Mouse (Mus musculus) midbrain, postnatal 0 days (tissue): Measurements from ENCODE around the gene Pacs2. TPM values are rescaled to one million over a fixed set of nuclear protein-coding genes. Genes with fewer than 3 reads are reported as not detected.

Experiments used
- ATAC-seq: fragments of 200-750 bp; cut with Nextera tagmentation; 2 replicates; pipeline ENCODE4 v1.8.0; 2017; ENCODE audit warnings: moderate number of reproducible peaks, mild to moderate bottlenecking, moderate TSS enrichment, moderate library complexity; ENCODE audit not compliant: low FRiP score
- DNase-seq: peaks from one replicate; pipeline ENCODE4 v3.0.0-alpha.2; 2015; ENCODE audit warnings: low spot score
- H3K27ac ChIP-seq: fragments of 300-500 bp; sonication (generic); 2 replicates; pipeline ENCODE4 v1.5.1; 2014; ENCODE audit warnings: low read depth, mild to moderate bottlenecking, low read length, mixed read lengths
- H3K27me3 ChIP-seq: fragments of 300-500 bp; sonication (generic); 2 replicates; pipeline ENCODE4 v1.6.1; 2014; ENCODE audit warnings: low read length, control low read depth, mixed read lengths; ENCODE audit not compliant: insufficient read depth
- H3K36me3 ChIP-seq: fragments of 300-500 bp; sonication (generic); 2 replicates; pipeline ENCODE4 v1.6.1; 2014; ENCODE audit warnings: low read length, control low read depth, mixed read lengths; ENCODE audit not compliant: insufficient read depth
- H3K4me1 ChIP-seq: fragments of 300-500 bp; sonication (generic); 2 replicates; pipeline ENCODE4 v1.6.1; 2014; ENCODE audit warnings: mild to moderate bottlenecking, control low read depth, antibody characterized with exemption, low read length, mixed read lengths; ENCODE audit not compliant: insufficient read depth
- H3K4me2 ChIP-seq: fragments of 300-500 bp; sonication (generic); 2 replicates; pipeline ENCODE4 v1.6.1; 2014; ENCODE audit warnings: low read depth, mild to moderate bottlenecking, low read length, mixed read lengths; ENCODE audit not compliant: poor library complexity, severe bottlenecking
- H3K4me3 ChIP-seq: fragments of 300-500 bp; sonication (generic); 2 replicates; pipeline ENCODE4 v1.5.1; 2014; ENCODE audit warnings: low read depth, mild to moderate bottlenecking, low read length, moderate library complexity
- H3K9ac ChIP-seq: fragments of 300-500 bp; sonication (generic); replicated peaks from 2 replicates; pipeline ENCODE4 v1.6.1; 2014; ENCODE audit warnings: mild to moderate bottlenecking, low read length, moderate library complexity, mixed read lengths; ENCODE audit not compliant: poor library complexity, severe bottlenecking
- H3K9me3 ChIP-seq: fragments of 300-500 bp; sonication (generic); 2 replicates; pipeline ENCODE4 v1.6.1; 2016; ENCODE audit warnings: low read length, control low read depth
- CTCF ChIP-seq: IDR thresholded peaks from 2 replicates; pipeline ENCODE4 v1.5.1; 2016; ENCODE audit warnings: antibody characterized with exemption, mild to moderate bottlenecking
- WGBS: fragments of 180-500 bp; shearing (Covaris S2); extraction: QIAGEN DNeasy Blood & Tissue Kit; methylation state at CpG from one replicate; pipeline ENCODE4 v1.1.7; 2014; 5-methylcytosine and 5-hydroxymethylcytosine counted together
- polyA plus RNA-seq: library from polyadenylated mRNA; unstranded; fragments of >200 nt; fragmentation: Nextera tagmentation; extraction: Ambion mirVana; gene quantifications from 2 replicates; pipeline ENCODE4 v1.2.1, GENCODE M21; 2015
- total RNA-seq: library from RNA; depleted of rRNA; stranded (reverse); fragments of >200 nt; gene quantifications from 2 replicates; pipeline ENCODE4 v1.2.3, GENCODE M21; 2014

Pacs2 gene
- total and polyA plus RNA-seq, 2 experiments from 2014 or later = 25.8 to 162 TPM

DNA sequence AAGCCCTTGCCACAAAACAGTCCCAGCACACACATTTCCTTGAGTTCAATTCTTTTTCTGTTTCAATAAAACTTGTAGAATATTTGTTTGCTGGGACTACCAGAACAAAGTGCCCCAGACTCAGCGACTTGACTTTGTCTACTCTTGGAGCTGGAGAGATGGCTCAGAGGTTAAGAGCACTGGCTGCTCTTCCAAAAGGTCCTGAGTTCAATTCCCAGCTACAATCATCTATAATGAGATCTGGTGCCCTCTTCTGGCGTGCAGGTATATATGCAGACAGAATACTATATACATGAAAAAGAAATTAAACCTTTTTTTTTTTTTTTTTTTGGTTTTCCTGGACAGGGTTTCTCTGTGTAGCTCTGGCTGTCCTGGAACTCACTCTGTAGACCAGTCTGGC, 11.6 kb upstream of the Pacs2 start:
- H3K4me3 ChIP-seq = no peak overlapping the region
- 44% methylated on average over 2 of the region's 2 CpGs for WGBS
- ATAC-seq (no peak), DNase-seq (no peak)
- peak; percentile 40 for TF ChIP-seq CTCF
- no peaks in the 10 kb centered on the region for H3K36me3 ChIP-seq
- no peak overlapping the region for H3K9ac ChIP-seq
- no peak overlapping the region for H3K4me2 ChIP-seq
- 0 out of 2 replicates have a peak, but pooled peaks cover 9% of the 10 kb centered on the region for H3K4me1 ChIP-seq
- H3K27me3 ChIP-seq = no peaks in the 10 kb centered on the region; the same call in 1 of the 2 replicates
- H3K9me3 ChIP-seq = no peaks in the 10 kb centered on the region
- no peak overlapping the region for H3K27ac ChIP-seq

GRCm38 (mm10) chr12:113004011-113004410, 10.3 kb upstream of the Pacs2 start:
- H3K36me3 ChIP-seq = no peaks in the 10 kb centered on the region
- no peak for TF ChIP-seq CTCF
- H3K4me1 ChIP-seq = 0 out of 2 replicates have a peak, but pooled peaks cover 4% of the 10 kb centered on the region
- H3K4me2 ChIP-seq = no peak overlapping the region
- ATAC-seq = no peak
- H3K4me3 ChIP-seq = no peak overlapping the region
- H3K9ac ChIP-seq = no peak overlapping the region
- 80% methylated on average over 8 of the region's 8 CpGs for WGBS
- H3K27me3 ChIP-seq = no peaks in the 10 kb centered on the region; the same call in 1 of the 2 replicates
- no peak overlapping the region for H3K27ac ChIP-seq
- H3K9me3 ChIP-seq = no peaks in the 10 kb centered on the region
- DNase-seq = no peak

GRCm38 (mm10) chr12:113004993-113005392, 9.3 kb upstream of the Pacs2 start:
- peak; percentile 48 for DNase-seq
- no peak overlapping the region for H3K4me3 ChIP-seq
- H3K27me3 ChIP-seq = no peaks in the 10 kb centered on the region; the same call in 1 of the 2 replicates
- peak; percentile 68 for TF ChIP-seq CTCF
- H3K4me1 ChIP-seq = no peaks in the 10 kb centered on the region
- no peak overlapping the region for H3K4me2 ChIP-seq
- H3K9me3 ChIP-seq = no peaks in the 10 kb centered on the region
- no peak for ATAC-seq
- no peaks in the 10 kb centered on the region for H3K36me3 ChIP-seq
- no peak overlapping the region for H3K27ac ChIP-seq
- WGBS = 26% methylated on average over 4 of the region's 4 CpGs
- no peak overlapping the region for H3K9ac ChIP-seq

DNA sequence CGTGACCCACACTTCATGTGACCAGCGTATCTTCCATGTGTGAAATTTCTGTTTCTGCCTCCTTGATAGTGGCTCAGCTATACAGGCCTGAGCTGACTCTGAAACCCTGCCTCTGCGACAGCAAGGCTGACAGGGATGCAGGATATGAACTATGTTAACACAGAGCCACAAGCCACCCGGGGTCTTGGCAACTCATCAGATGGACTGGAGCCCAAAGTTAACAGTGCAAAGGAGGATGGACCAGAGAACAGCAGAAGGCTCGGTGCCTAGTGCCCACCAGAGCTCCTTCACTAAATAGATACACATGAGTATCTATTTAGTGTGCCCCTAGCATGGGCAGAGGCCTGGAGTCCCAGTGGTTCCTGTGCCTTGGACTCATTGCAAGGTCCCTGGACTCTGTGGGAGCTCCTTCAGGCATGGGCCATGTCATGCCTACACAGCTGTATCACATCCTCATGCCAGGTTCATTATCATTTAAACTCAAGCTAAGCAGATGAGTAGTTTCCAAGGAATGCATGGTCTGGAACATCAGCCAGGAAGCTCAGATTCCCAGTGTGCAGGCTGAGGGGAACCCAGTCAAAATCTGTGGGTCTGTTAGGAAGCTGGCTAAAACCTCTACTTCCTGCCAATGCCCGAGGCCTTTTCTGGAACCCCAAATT, 2.5 kb upstream of the Pacs2 start:
- H3K4me3 ChIP-seq = no peak overlapping the region
- no peaks in the 10 kb centered on the region for H3K36me3 ChIP-seq
- DNase-seq (no peak), ATAC-seq (no peak)
- no peak for TF ChIP-seq CTCF
- H3K4me2 ChIP-seq = no peak overlapping the region
- H3K9ac ChIP-seq = no peak overlapping the region
- no peak overlapping the region for H3K27ac ChIP-seq
- H3K4me1 ChIP-seq = peaks cover 12% of the 10 kb centered on the region; the same call in 1 of the 2 replicates
- H3K27me3 ChIP-seq = no peaks in the 10 kb centered on the region
- WGBS = 86% methylated on average over 6 of the region's 6 CpGs
- no peaks in the 10 kb centered on the region for H3K9me3 ChIP-seq

DNA sequence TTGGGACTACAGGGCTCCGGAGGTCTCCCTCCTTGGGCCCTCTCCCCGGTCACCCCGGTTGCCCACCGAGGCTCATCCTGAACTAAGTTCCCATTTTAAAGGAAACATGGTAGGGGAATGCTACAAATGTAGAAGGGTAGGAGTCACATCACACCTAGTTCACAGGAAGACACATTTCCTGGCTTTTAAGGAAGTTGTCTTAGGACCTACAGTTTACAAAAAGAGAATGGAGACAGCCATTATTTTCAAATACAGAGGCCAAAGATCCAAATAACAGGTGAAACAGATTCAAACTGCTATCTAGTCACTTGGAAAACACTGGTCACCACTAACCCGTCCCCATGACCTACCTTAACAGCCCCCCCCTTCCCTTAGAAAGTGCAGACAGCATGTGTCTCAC, 1.9 kb upstream of the Pacs2 start:
- Histone ChIP-seq H3K36me3 (no peaks in the 10 kb centered on the region), H3K9ac (no peak overlapping the region), H3K4me3 (no peak overlapping the region), H3K9me3 (no peaks in the 10 kb centered on the region), H3K27me3 (no peaks in the 10 kb centered on the region), H3K4me1 (peaks cover 14% of the 10 kb centered on the region; the same call in 1 of the 2 replicates), H3K4me2 (no peak overlapping the region), H3K27ac (peak overlapping the region; percentile 76; the same call in 1 of the 2 replicates)
- no peak for TF ChIP-seq CTCF
- ATAC-seq (no peak), DNase-seq (no peak)
- WGBS = 91% methylated on average over 5 of the region's 5 CpGs

GRCm38 (mm10) chr12:113013021-113013491, 1.3 kb upstream of the Pacs2 start:
- H3K9me3 ChIP-seq = no peaks in the 10 kb centered on the region
- peak overlapping the region; percentile 82; the same call in 1 of the 2 replicates for H3K4me2 ChIP-seq
- ATAC-seq = no peak
- H3K4me3 ChIP-seq = no peak overlapping the region
- no peaks in the 10 kb centered on the region for H3K27me3 ChIP-seq
- peaks cover 15% of the 10 kb centered on the region; the same call in 1 of the 2 replicates for H3K4me1 ChIP-seq
- WGBS = 67% methylated on average over 3 of the region's 3 CpGs
- H3K36me3 ChIP-seq = no peaks in the 10 kb centered on the region
- no peak overlapping the region for H3K9ac ChIP-seq
- DNase-seq = peak; percentile 56
- peak overlapping the region; percentile 76 for H3K27ac ChIP-seq
- no peak for TF ChIP-seq CTCF
